Mouse (Mus musculus): ENCODE measurements around the gene Hagh. TPM values are rescaled to one million over a fixed set of nuclear protein-coding genes. Genes with fewer than 3 reads are reported as not detected.

Hagh gene
- polyA plus RNA-seq, 1 experiment from 2014 or later: 78.9 TPM

DNA sequence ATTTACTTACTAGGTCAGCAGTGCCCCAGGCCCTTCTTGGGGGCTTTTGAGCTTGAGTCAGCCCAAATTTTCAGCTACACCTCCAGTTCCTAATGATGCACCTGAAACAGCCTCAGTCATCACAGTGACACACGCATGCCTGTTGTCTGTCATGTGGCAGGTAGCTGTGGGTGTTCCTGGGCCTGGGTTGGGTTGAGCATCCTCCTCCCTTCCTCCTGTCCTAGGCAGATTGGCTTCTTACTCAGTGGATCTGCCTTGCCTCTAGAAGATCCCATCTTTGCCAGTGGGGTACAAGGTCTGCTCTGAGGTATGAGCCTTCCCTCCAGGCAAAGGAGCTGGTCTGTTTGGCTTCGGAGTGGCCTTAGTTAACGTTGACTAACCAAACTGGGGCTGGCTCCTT lies 48.9 kb downstream of the Hagh start:
- peak overlapping the region; percentile 95; the same call in 1 of the 2 replicates for H3K4me2 ChIP-seq
- H3K4me3 ChIP-seq (replicated peaks): no peak overlapping the region
- H3K36me3 ChIP-seq: peaks cover 53% of the 10 kb centered on the region
- no peak overlapping the region for H3K9ac ChIP-seq (replicated peaks)
- no peak for ATAC-seq (ENCODE audit: low FRiP score)
- H3K4me1 ChIP-seq: peaks cover 65% of the 10 kb centered on the region
- 92% methylated on average over 3 of the region's 3 CpGs for WGBS
- H3K27ac ChIP-seq (replicated peaks): no peak overlapping the region
- no peaks in the 10 kb centered on the region for H3K27me3 ChIP-seq (replicated peaks)
- H3K9me3 ChIP-seq (replicated peaks): no peaks in the 10 kb centered on the region

DNA sequence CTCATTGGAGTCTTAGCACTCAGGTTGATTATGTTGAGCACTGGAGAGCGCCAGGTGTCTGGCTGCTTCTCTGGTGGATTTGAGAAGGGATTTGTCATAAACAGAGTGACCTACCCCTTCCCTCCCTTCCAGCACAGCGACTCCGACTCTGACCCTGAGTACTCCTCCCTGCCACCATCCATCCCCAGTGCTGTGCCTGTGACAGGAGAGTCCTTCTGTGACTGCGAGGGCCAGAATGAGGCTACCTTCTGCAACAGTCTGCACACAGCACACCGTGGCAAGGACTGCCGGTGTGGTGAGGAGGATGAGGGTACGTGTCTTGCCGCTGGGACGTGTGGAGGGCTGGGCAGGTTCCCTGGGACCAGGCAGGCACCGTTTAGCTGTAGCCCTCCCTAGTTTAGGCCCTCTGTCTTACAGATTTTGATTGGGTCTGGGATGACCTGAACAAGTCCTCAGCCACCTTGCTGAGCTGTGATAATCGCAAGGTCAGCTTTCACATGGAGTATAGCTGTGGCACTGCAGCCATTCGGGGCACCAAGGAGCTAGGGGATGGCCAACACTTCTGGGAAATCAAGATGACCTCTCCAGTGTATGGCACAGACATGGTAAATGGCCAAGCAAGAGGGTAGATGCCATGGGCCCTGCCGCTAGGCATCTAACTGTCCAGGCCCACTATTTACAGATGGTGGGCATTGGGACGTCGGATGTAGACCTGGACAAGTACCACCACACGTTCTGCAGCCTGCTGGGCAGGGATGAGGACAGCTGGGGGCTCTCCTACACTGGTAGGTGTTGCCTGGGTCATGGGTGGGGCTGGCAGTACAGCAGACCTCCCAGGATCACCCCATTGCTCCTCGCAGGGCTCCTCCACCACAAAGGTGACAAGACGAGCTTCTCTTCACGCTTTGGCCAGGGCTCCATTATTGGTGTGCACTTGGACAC lies 50.5 kb downstream of the Hagh start:
- Histone ChIP-seq H3K9ac (replicated peaks) (no peak overlapping the region), H3K36me3 (peaks cover 48% of the 10 kb centered on the region), H3K9me3 (replicated peaks) (no peaks in the 10 kb centered on the region), H3K27ac (replicated peaks) (no peak overlapping the region), H3K27me3 (replicated peaks) (no peaks in the 10 kb centered on the region), H3K4me1 (peaks cover 62% of the 10 kb centered on the region), H3K4me2 (no peak overlapping the region), H3K4me3 (replicated peaks) (no peak overlapping the region)
- WGBS: 89% methylated on average over 19 of the region's 19 CpGs
- no peak for ATAC-seq (ENCODE audit: low FRiP score)

DNA sequence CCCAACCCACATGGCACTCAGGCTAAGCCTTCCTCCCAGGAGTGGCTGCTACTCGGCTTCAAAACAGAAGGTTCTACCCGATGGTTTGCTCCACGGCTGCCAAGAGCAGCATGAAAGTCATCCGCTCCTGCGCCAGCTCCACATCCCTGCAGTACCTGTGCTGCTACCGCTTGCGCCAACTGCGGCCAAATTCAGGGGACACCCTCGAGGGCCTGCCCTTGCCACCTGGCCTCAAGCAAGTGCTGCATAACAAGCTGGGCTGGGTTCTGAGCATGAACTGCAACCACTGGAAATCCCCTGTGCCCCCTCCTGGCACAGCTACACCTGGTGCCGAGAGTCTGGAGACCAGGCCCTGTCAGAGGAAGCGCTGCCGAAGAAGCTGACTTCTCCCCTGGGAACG lies 51.4 kb downstream of the Hagh start:
- 85% methylated on average over 13 of the region's 13 CpGs for WGBS
- Histone ChIP-seq H3K27me3 (replicated peaks) (no peaks in the 10 kb centered on the region), H3K4me1 (peaks cover 65% of the 10 kb centered on the region), H3K9ac (replicated peaks) (no peak overlapping the region), H3K36me3 (peaks cover 48% of the 10 kb centered on the region), H3K4me3 (replicated peaks) (no peak overlapping the region), H3K27ac (replicated peaks) (no peak overlapping the region), H3K4me2 (no peak overlapping the region), H3K9me3 (replicated peaks) (no peaks in the 10 kb centered on the region)
- no peak for ATAC-seq (ENCODE audit: low FRiP score)

DNA sequence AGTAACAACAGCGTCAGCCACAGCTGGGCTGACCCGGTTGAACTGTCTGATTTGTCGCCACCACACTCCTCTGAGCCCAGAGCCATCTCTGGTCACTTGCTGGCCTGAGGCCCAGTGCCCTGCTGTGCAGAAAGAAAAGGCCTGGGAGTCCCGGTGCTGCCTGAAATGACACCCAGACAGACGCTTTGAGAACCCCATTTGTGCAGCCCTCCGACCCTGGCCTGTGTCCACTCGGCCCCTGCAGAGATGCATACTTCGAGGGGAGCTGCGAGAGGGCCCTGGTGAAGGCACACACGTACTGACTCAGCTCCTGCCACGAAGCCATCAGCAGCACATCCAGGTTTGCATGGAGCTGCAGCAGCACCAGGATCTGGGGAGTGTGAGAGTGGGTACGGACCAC lies 52.8 kb downstream of the Hagh start:
- H3K4me1 ChIP-seq: peaks cover 70% of the 10 kb centered on the region
- no peak overlapping the region for H3K4me3 ChIP-seq (replicated peaks)
- WGBS: 93% methylated on average over 12 of the region's 12 CpGs
- H3K36me3 ChIP-seq: peaks cover 54% of the 10 kb centered on the region
- H3K4me2 ChIP-seq: no peak overlapping the region
- no peaks in the 10 kb centered on the region for H3K9me3 ChIP-seq (replicated peaks)
- H3K27ac ChIP-seq (replicated peaks): no peak overlapping the region
- H3K27me3 ChIP-seq (replicated peaks): no peaks in the 10 kb centered on the region
- H3K9ac ChIP-seq (replicated peaks): no peak overlapping the region
- no peak for ATAC-seq (ENCODE audit: low FRiP score)

DNA sequence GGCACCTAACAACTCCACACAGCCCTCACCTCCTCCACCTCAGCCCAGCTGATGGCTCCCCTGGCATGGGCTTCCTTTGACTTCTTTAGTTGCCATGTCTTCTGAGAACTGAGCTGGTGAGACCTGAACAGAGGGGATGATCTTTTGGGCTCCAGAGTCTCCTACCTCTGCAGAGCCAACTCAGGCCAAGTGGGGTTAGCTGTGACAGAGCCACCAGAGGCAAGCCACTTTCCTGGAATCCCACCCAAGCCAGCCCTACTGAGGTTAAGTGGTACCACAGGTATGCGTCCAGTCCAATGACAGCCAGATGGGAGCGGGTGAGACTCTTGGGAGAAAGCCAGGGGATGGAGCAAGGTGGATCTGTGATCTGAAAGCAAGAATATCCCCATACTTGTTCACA lies 53.3 kb downstream of the Hagh start:
- H3K4me1 ChIP-seq: peaks cover 70% of the 10 kb centered on the region
- no peaks in the 10 kb centered on the region for H3K27me3 ChIP-seq (replicated peaks)
- H3K36me3 ChIP-seq: peaks cover 59% of the 10 kb centered on the region
- no peak overlapping the region for H3K9ac ChIP-seq (replicated peaks)
- no peaks in the 10 kb centered on the region for H3K9me3 ChIP-seq (replicated peaks)
- H3K4me3 ChIP-seq (replicated peaks): 0 out of 2 replicates have a peak overlapping the region, but pooled peaks have one; percentile 87
- peak overlapping the region; percentile 99; the same call in 1 of the 2 replicates for H3K4me2 ChIP-seq
- WGBS: 98% methylated on average over 2 of the region's 2 CpGs
- no peak overlapping the region for H3K27ac ChIP-seq (replicated peaks)
- no peak for ATAC-seq (ENCODE audit: low FRiP score)

DNA sequence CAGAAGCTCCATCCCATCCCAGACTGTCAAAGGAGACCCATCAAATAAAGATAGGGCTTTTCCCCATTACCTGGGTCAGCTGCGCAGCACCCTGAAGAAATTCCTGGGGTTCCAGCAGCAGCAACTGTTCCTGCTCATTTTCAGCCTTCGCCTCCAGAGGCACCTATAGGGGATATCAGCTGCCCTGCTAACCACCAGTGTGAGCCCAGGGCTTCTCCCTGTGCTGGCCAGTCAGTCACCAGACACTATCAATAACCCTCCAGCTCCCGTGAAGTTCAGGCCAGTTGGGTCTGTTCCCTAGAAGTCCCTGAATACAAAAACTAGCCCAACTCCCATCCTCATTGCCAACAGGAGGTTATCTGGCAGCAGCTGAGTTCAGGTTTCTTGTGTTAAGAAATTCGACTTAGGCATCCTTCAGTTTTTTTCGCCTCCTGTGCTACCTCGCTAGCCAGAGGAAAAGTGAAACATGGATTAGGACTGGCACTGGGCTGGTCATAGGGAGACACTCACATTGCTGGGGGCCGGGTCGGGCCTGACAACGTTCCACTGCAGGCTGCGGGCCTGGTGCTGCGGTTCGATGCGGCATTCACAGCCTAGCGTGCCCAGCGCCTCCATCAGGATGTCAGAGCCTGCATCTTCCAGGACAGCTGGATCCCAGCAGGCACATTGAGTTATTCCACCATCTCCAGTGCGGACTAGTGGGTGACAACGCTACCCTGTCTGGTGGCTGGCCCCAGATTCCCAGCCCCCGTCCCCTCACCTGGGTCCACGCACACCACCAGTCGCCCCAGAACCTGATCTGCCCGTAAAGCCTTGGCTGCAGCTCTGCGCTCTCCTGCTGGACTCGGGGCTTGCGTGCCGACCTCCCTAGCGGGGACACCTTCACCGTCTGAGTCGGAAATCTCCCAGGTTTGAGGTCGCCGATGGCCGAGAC lies 54.4 kb downstream of the Hagh start:
- H3K27ac ChIP-seq (replicated peaks): peak overlapping the region; percentile 88
- 12% methylated on average over 31 of the region's 31 CpGs for WGBS
- H3K36me3 ChIP-seq: peaks cover 60% of the 10 kb centered on the region
- no peaks in the 10 kb centered on the region for H3K27me3 ChIP-seq (replicated peaks)
- no peaks in the 10 kb centered on the region for H3K9me3 ChIP-seq (replicated peaks)
- peak overlapping the region; percentile 87 for H3K4me3 ChIP-seq (replicated peaks)
- ATAC-seq (ENCODE audit: low FRiP score): peak; percentile 33
- H3K9ac ChIP-seq (replicated peaks): peak overlapping the region; percentile 93
- peak overlapping the region; percentile 99 for H3K4me2 ChIP-seq
- peaks cover 65% of the 10 kb centered on the region for H3K4me1 ChIP-seq

DNA sequence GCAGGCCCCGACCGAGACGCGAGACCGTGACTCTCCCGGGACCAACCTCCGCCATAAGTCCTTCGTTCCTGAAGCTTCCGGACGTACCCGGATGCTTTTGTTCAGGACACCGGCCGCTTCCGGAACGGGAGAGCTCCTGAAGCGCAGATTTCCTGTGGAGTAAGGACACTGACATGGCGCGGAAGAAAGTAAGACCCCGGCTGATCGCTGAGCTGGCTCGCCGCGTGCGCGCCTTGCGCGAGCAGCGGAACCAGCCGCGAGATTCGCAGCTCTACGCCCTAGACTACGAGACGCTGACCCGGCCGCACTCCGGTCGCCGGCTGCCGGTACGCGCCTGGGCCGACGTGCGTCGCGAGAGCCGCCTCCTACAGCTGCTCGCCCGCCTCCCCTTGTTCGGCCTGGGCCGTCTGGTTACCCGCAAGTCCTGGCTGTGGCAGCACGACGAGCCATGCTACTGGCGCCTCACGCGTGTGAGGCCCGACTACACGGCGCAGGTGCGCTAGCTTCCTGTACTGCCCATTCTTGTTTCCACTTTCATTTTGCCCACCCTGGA lies 55.1 kb downstream of the Hagh start, which contains the start of the genes Eme2 and Mrps34:
Gene Eme2, minus strand, starts transcription at position 93 of the 553 bp plus-strand sequence.
Gene Mrps34, plus strand, starts transcription at position 122 of the 553 bp plus-strand sequence.
- Histone ChIP-seq H3K27me3 (replicated peaks) (no peaks in the 10 kb centered on the region), H3K4me2 (peak within 1 kb of the TSS; percentile 99), H3K9me3 (replicated peaks) (no peaks in the 10 kb centered on the region), H3K4me3 (replicated peaks) (peak within 1 kb of the TSS; percentile 87), H3K9ac (replicated peaks) (peak within 1 kb of the TSS; percentile 93), H3K4me1 (peaks cover 61% of the 10 kb centered on the region), H3K27ac (replicated peaks) (peak within 1 kb of the TSS; percentile 88), H3K36me3 (peaks cover 63% of the 10 kb centered on the region)
- peak; percentile 68 for ATAC-seq (ENCODE audit: low FRiP score)
- WGBS: under 1% methylated on average over 62 of the region's 62 CpGs

DNA sequence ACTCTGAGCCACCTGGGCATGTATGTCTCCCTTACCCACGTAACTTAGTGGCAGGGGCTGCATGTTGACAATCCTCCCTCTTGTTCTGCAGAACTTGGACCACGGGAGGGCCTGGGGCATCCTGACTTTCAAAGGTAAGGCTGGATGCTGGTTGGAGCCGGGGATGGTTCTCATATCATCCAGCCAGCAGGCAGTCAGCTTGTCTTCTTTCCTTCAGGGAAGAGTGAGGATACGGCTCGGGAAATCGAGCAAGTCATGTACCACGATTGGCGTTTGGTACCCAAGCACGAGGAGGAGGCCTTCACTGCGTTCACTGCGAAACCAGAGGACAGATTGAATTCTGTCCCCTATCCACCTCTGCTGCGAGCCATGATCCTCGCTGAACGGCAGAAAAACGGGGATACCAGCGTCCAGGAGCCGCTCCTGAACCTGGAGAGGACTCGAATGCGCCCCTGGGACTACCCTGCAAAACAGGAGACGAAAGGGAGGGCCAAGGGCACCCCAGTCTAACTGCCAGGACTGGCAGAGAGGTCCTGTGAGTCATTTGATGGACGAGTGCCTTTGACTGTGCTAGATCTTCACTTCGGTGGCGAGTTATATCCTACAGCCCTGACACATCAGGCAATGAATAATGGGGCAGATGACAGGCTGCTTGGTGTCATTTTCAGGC lies 55.8 kb downstream of the Hagh start:
- Histone ChIP-seq H3K4me2 (peak overlapping the region; percentile 99), H3K27me3 (replicated peaks) (no peaks in the 10 kb centered on the region), H3K27ac (replicated peaks) (peak overlapping the region; percentile 88), H3K4me1 (peaks cover 54% of the 10 kb centered on the region), H3K9ac (replicated peaks) (peak overlapping the region; percentile 93), H3K4me3 (replicated peaks) (peak overlapping the region; percentile 87), H3K36me3 (peaks cover 63% of the 10 kb centered on the region), H3K9me3 (replicated peaks) (no peaks in the 10 kb centered on the region)
- no peak for ATAC-seq (ENCODE audit: low FRiP score)
- WGBS: 10% methylated on average over 23 of the region's 23 CpGs

DNA sequence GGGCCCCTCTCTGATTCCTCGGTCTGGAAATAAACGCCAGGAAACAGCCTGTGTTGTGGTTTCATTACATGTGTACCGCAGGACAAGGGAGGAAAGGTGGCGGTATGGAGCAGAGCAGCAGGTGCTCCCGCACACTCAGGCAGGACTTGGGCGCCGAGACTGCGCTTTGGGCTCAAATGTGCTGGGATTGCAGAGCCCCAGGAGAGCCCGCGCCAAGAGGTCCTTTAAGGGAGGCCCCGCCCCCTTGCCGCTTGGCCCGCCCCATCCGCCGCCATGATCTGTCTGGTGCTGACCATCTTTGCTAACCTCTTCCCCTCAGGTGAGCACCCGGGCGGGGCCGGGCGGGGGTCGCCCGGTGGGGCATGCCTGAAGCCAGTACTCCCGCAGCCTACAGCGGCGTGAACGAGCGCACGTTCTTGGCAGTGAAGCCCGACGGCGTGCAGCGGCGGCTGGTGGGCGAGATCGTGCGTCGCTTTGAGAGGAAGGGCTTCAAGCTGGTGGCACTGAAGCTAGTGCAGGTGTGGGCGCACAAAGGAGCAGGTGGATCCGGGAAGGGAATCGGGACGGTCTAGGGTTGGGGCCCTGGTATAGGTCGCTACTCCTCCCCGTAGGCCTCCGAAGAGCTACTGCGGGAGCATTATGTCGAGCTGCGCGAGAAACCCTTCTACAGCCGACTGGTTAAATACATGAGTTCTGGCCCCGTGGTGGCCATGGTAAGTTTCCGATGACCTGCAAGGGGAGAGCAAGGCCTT lies 56.5 kb downstream of the Hagh start, which contains the start of gene Nme3:
Gene Nme3, plus strand, starts transcription at position 260 of the 752 bp plus-strand sequence.
- H3K4me2 ChIP-seq: peak within 1 kb of the TSS; percentile 99
- H3K27me3 ChIP-seq (replicated peaks): no peaks in the 10 kb centered on the region
- peak within 1 kb of the TSS; percentile 88 for H3K27ac ChIP-seq (replicated peaks)
- H3K36me3 ChIP-seq: peaks cover 63% of the 10 kb centered on the region
- WGBS: 1% methylated on average over 50 of the region's 50 CpGs
- peak within 1 kb of the TSS; percentile 93 for H3K9ac ChIP-seq (replicated peaks)
- peaks cover 52% of the 10 kb centered on the region for H3K4me1 ChIP-seq
- peak; percentile 72 for ATAC-seq (ENCODE audit: low FRiP score)
- no peaks in the 10 kb centered on the region for H3K9me3 ChIP-seq (replicated peaks)
- H3K4me3 ChIP-seq (replicated peaks): peak within 1 kb of the TSS; percentile 87

DNA sequence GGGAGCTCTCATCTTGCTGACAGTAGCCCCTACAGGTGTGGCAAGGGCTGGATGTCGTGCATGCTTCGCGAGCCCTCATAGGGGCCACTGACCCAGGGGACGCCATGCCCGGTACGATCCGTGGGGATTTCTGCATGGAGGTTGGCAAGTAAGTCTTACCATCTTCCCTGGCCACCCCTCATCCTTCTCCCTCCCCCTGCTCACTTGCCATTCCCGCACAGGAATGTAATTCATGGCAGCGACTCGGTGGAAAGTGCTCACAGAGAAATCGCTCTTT lies 57.0 kb downstream of the Hagh start:
- peak overlapping the region; percentile 87 for H3K4me3 ChIP-seq (replicated peaks)
- H3K36me3 ChIP-seq: peaks cover 64% of the 10 kb centered on the region
- H3K27ac ChIP-seq (replicated peaks): peak overlapping the region; percentile 88
- no peaks in the 10 kb centered on the region for H3K9me3 ChIP-seq (replicated peaks)
- 23% methylated on average over 11 of the region's 11 CpGs for WGBS
- H3K4me2 ChIP-seq: peak overlapping the region; percentile 99
- H3K27me3 ChIP-seq (replicated peaks): no peaks in the 10 kb centered on the region
- H3K9ac ChIP-seq (replicated peaks): peak overlapping the region; percentile 93
- H3K4me1 ChIP-seq: peaks cover 51% of the 10 kb centered on the region
- peak; percentile 9; the same call in 1 of the 2 replicates for ATAC-seq (ENCODE audit: low FRiP score)

Measured in neural tube, embryonic 15.5 days (tissue).